Mouse (Mus musculus) embryonic fibroblast, embryonic 13.5 days (primary cell): Measurements from ENCODE around the gene Psip1.

Experiments used
- CTCF ChIP-seq: IDR thresholded peaks from 2 replicates; pipeline ENCODE4 v1.5.1; 2011; ENCODE audit warnings: mild to moderate bottlenecking, control low read depth, low read length, moderate library complexity, borderline replicate concordance; ENCODE audit not compliant: insufficient read depth
- POLR2A ChIP-seq: IDR thresholded peaks from 2 replicates; pipeline ENCODE4 v1.6.1; 2011; ENCODE audit warnings: low read depth, mild to moderate bottlenecking, control low read depth, low read length, moderate library complexity

DNA sequence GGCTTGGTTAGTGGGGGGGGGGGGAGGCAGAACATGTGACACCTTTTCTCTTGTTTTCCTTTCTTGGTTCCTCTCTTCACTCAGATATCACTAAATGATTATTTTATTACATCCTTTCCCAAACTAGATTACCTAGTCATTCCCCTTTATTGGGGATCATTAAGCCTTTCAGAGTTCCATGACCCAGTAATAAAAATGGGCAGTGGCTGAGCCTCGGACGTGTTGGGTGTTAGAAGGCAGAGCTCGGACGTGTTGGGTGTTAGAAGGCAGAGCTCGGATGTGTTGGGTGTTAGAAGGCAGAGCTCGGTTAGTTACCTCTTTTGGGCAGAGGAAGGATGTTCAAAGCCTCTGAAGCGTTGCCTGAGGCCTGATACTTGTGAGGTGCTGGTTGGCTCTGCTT is 47.8 kb upstream of the Psip1 start:
- TF ChIP-seq POLR2A (no peak), CTCF (no peak)
